Mouse (Mus musculus) testis, adult 2 months (tissue): Measurements from ENCODE around the gene Msh6.

Source experiments
- CTCF ChIP-seq: fragments of 200-500 bp; IDR thresholded peaks from 2 replicates; pipeline ENCODE4 v1.5.1; 2012; ENCODE audit warnings: low read depth, mild to moderate bottlenecking, inconsistent platforms, low read length, moderate library complexity; ENCODE audit not compliant: control insufficient read depth, insufficient read depth, insufficient replicate concordance
- POLR2A ChIP-seq: fragments of 200-500 bp; IDR thresholded peaks from 2 replicates; pipeline ENCODE4 v1.6.1; 2012; ENCODE audit warnings: low read depth, mild to moderate bottlenecking, inconsistent platforms, low read length, moderate library complexity; ENCODE audit not compliant: control insufficient read depth

DNA sequence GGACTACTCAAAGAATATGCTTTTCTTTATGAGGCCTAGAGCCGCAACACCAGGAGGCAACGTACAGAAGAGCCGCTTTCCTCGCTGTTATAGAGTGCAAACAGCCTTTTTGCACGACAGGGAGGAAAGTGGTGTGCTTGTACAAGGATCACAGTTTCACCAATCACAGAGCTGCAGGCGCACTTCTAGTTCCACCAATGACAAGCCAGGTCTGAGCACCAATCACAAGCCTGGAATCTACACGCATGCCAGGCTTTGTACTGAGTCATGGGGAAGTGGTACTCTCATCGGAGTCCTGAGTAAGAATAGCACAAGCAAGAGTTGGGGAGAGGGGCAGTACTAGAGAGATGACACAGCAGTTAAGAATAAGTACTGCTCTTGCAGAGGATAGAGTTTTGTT, 40.1 kb upstream of the Msh6 start:
- TF ChIP-seq CTCF (no peak), POLR2A (no peak)
